Mouse (Mus musculus) kidney, postnatal 0 days (tissue): Measurements from ENCODE around the gene Cdk16. TPM values are rescaled to one million over a fixed set of nuclear protein-coding genes. Genes with fewer than 3 reads are reported as not detected.

ENCODE experiments used
- ATAC-seq: fragments of 200-750 bp; cut with Nextera tagmentation; replicated peaks from 2 replicates; pipeline ENCODE4 v1.8.0; 2017; ENCODE audit warnings: low read depth, moderate number of reproducible peaks, moderate TSS enrichment, moderate library complexity; ENCODE audit not compliant: low FRiP score
- DNase-seq: peaks from one replicate; pipeline ENCODE4 v3.0.0-alpha.2; 2016; ENCODE audit warnings: low spot score
- H3K27ac ChIP-seq: fragments of 300-500 bp; sonication (generic); 2 replicates; pipeline ENCODE4 v1.5.1; 2014; ENCODE audit warnings: mild to moderate bottlenecking
- H3K27me3 ChIP-seq: fragments of 300-500 bp; sonication (generic); 2 replicates; pipeline ENCODE4 v1.6.1; 2014; ENCODE audit warnings: low read length, mixed read lengths; ENCODE audit not compliant: insufficient read depth
- H3K36me3 ChIP-seq: fragments of 300-500 bp; sonication (generic); 2 replicates; pipeline ENCODE4 v1.6.1; 2014; ENCODE audit warnings: low read length, mixed read lengths; ENCODE audit not compliant: insufficient read depth
- H3K4me1 ChIP-seq: fragments of 300-500 bp; sonication (generic); replicated peaks from 2 replicates; pipeline ENCODE4 v1.6.1; 2014; ENCODE audit warnings: antibody characterized with exemption, low read length, mixed read lengths; ENCODE audit not compliant: insufficient read depth
- H3K4me2 ChIP-seq: fragments of 300-500 bp; sonication (generic); 2 replicates; pipeline ENCODE4 v1.6.1; 2014; ENCODE audit warnings: mild to moderate bottlenecking, low read length, moderate library complexity, mixed read lengths
- H3K4me3 ChIP-seq: fragments of 300-500 bp; sonication (generic); replicated peaks from 2 replicates; pipeline ENCODE4 v1.5.1; 2014; ENCODE audit warnings: low read depth, low read length
- H3K9ac ChIP-seq: fragments of 300-500 bp; sonication (generic); 2 replicates; pipeline ENCODE4 v1.6.1; 2014; ENCODE audit warnings: low read depth, low read length
- H3K9me3 ChIP-seq: fragments of 300-500 bp; sonication (generic); replicated peaks from 2 replicates; pipeline ENCODE4 v1.6.1; 2016; ENCODE audit warnings: low read length, inconsistent platforms, mixed read lengths
- CTCF ChIP-seq: IDR thresholded peaks from 2 replicates; pipeline ENCODE4 v1.5.1; 2016; ENCODE audit warnings: antibody characterized with exemption, low read depth, mild to moderate bottlenecking, moderate library complexity
- WGBS: fragments of 180-500 bp; shearing (Covaris S2); extraction: QIAGEN DNeasy Blood & Tissue Kit; methylation state at CpG from one replicate; pipeline ENCODE4 v1.1.7; 2014; 5-methylcytosine and 5-hydroxymethylcytosine counted together
- polyA plus RNA-seq: library from polyadenylated mRNA; unstranded; fragments of >200 nt; fragmentation: Nextera tagmentation; extraction: Ambion mirVana; gene quantifications from 2 replicates; pipeline ENCODE4 v1.2.1, GENCODE M21; 2015

Cdk16 gene
- polyA plus RNA-seq, 1 experiment from 2014 or later: 81.6 TPM

DNA sequence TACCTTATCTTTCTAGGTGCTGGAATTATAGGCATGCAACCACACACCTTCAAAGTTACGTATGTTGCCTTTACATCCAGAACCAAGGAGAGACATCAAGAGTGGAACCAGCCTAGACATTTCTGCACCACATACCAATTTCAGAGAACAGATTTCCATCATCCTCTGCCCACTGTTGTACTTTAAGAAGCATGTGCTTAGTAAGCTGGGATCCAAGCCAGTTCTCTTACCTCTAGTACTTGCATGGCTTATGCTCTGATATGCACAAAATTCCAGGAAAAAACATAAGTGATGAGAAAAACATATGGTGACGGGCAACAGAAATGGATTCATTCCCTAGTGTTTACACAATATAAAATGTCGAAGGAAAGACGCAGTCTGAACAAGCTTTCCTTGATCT lies 48.7 kb downstream of the Cdk16 start:
- WGBS: 86% methylated on average over 4 of the region's 4 CpGs
- no peak overlapping the region for H3K4me2 ChIP-seq
- no peaks in the 10 kb centered on the region for H3K9me3 ChIP-seq
- H3K36me3 ChIP-seq: no peaks in the 10 kb centered on the region
- ATAC-seq (no peak), DNase-seq (no peak)
- H3K4me1 ChIP-seq: no peaks in the 10 kb centered on the region
- no peaks in the 10 kb centered on the region for H3K27me3 ChIP-seq
- TF ChIP-seq CTCF: no peak
- no peak overlapping the region for H3K27ac ChIP-seq
- no peak overlapping the region for H3K9ac ChIP-seq
- no peak overlapping the region for H3K4me3 ChIP-seq

DNA sequence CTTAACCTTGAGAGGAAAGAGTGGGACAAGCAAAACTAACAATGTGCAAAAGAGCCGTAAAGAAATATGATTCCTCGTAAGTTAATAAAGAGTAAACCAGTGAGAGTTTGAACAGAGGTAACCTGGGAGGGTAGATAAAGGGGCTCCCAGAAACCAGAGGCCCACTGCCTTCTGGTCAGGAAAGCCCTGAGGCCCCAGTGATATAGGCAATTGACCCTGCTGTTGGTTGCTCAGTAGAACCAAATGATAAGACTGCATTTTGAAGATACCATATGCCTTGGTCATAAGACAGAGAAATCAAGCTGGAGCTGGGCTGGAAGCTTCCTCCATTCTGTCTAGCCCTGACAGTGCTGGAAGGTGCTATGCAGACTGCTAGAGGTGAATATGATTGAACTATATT lies 61.1 kb downstream of the Cdk16 start:
- no peak overlapping the region for H3K4me2 ChIP-seq
- no peaks in the 10 kb centered on the region for H3K27me3 ChIP-seq
- ATAC-seq (no peak), DNase-seq (no peak)
- no peaks in the 10 kb centered on the region for H3K4me1 ChIP-seq
- no peaks in the 10 kb centered on the region for H3K9me3 ChIP-seq
- H3K27ac ChIP-seq: no peak overlapping the region
- WGBS: 77% methylated on average over 2 of the region's 2 CpGs
- H3K4me3 ChIP-seq: no peak overlapping the region
- H3K9ac ChIP-seq: no peak overlapping the region
- no peaks in the 10 kb centered on the region for H3K36me3 ChIP-seq
- no peak for TF ChIP-seq CTCF

Other genes starting within 250 kb of the Cdk16 start
- gene Rgn, start 138.2 kb upstream of the Cdk16 start, polyA plus RNA-seq: 14.7 and 16.8 TPM in 2 replicates
- gene Rbm10, start 70.5 kb upstream of the Cdk16 start, polyA plus RNA-seq: 37.3 and 41.0 TPM in 2 replicates
- gene Ndufb11, start 70.3 kb upstream of the Cdk16 start, polyA plus RNA-seq: 451 and 489 TPM in 2 replicates
- 119 and 131 TPM in 2 replicates for gene Uba1, start 29.6 kb upstream of the Cdk16 start, polyA plus RNA-seq
- gene Usp11, start 16.0 kb downstream of the Cdk16 start, polyA plus RNA-seq: 16.3 and 16.4 TPM in 2 replicates
- gene Araf, start 109.9 kb downstream of the Cdk16 start, polyA plus RNA-seq: 86.6 and 88.3 TPM in 2 replicates
- 17.2 TPM in 2 replicates for gene Timp1, start 182.2 kb downstream of the Cdk16 start, polyA plus RNA-seq
- 0.11 and 0.16 TPM in 2 replicates for gene Syn1, start 233.1 kb downstream of the Cdk16 start, polyA plus RNA-seq
- 5.0 and 5.4 TPM in 2 replicates for gene Cfp, start 243.6 kb downstream of the Cdk16 start, polyA plus RNA-seq